Mouse (Mus musculus) bone marrow macrophage, adult 2 months (primary cell): ENCODE measurements around the gene Nxpe3.

ENCODE experiments used
- CTCF ChIP-seq: IDR thresholded peaks from 2 replicates; pipeline ENCODE4 v1.5.1; 2012; ENCODE audit warnings: low read depth, mild to moderate bottlenecking, low read length, moderate library complexity
- POLR2A ChIP-seq: IDR thresholded peaks from 2 replicates; pipeline ENCODE4 v1.6.1; 2012; ENCODE audit warnings: mild to moderate bottlenecking, low read depth, low read length, borderline replicate concordance

GRCm38 (mm10) chr16:55938761-55939160, 43.7 kb upstream of the Nxpe3 start:
- TF ChIP-seq POLR2A (no peak), CTCF (no peak)
